Mouse (Mus musculus) layer of hippocampus, adult 2 months (tissue): Measurements from ENCODE around the gene Insl6. TPM values are rescaled to one million over a fixed set of nuclear protein-coding genes. Genes with fewer than 3 reads are reported as not detected.

Source experiments
- DNase-seq, 2 experiments: peaks; one replicate each; pipeline ENCODE4 v3.0.0; 2022; ENCODE audit warnings: low spot score in 2 of 2
- H3K27ac ChIP-seq: fragments of 200-600 bp; 2 replicates; pipeline ENCODE4 v1.8.1; 2022
- H3K4me3 ChIP-seq: fragments of 200-600 bp; 2 replicates; pipeline ENCODE4 v1.8.1; 2022; ENCODE audit warnings: mild to moderate bottlenecking
- CTCF ChIP-seq: fragments of 200-600 bp; conservative IDR thresholded peaks from 2 replicates; pipeline ENCODE4 v1.8.1; 2022; ENCODE audit warnings: antibody characterized with exemption, mild to moderate bottlenecking, moderate library complexity
- total RNA-seq, 2 experiments: library from RNA; stranded (reverse); gene quantifications; 2 replicates each; pipeline ENCODE4 v1.2.3; 2021

Gene Insl6
- total RNA-seq, 2 experiments from 2014 or later, result 0.74 to 1.3 TPM

- TF ChIP-seq CTCF, result no peak
- Histone ChIP-seq H3K4me3 (no peak overlapping the region), H3K27ac (no peak overlapping the region)
These were observed 17.1 kb upstream of the Insl6 start for GRCm38 (mm10) chr19:29342281-29342680.

DNA sequence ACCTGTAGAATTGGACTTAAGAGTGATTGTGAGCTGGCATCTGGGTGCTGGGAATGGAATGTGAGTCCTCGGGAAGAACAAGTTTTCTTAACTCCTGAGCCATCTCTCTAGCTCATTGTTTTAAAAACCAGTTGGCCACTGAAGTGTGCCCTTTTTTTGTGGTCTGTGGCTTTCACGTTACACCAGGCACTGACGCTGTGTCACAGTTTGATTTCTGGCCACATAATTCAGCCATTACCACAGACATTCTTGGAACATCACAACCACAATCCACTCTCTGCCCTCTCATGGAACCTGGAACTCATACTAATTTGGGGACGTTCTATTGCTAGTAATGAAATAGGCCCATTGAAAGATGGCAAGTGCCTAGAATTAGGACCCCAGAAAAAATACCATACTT lies 15.9 kb upstream of the Insl6 start:
- no peak overlapping the region for H3K4me3 ChIP-seq
- no peak for TF ChIP-seq CTCF
- DNase-seq, result no peak
- no peak overlapping the region for H3K27ac ChIP-seq

More at GRCm38 (mm10) chr19:29342281-29342680, 17.1 kb upstream of the Insl6 start:
- no peak for DNase-seq

GRCm38 (mm10) chr19:29336624-29337023 lies 11.5 kb upstream of the Insl6 start:
- peak; percentile 41 for TF ChIP-seq CTCF
- no peak overlapping the region for H3K4me3 ChIP-seq
- DNase-seq, result no peak
- H3K27ac ChIP-seq, result no peak overlapping the region

DNA sequence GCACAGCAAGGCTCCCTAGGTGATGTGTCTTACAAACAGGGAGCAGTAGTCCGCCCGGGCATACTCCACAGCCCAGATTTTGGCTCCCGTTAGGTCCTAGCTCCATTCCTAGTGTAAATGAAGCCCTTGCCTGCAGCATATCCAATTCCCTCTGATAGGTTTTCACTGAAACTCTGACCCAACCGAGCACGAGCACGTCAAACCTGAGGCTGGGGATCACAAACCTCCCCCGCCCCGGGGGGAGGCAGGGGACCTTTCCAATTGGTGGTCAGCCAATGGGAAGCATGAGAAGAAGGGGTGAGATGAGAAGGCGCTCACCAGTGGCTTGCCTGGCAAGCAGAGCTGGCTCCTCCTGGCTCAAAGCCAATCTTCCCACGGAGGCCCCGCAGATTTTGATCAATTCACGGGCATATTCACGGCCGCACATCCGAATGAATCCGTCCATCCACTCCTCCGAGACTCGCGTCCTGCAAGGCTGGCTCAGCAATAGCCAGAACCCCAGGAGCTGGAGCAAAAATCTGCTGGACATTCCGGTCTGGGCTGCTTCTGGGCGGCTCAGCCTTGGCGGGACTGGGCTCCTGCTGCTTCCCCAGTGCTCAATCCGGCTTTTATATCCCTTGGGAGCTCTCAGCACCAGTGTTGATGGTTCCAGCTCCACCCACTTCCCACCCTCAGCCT lies 9.1 kb upstream of the Insl6 start, which contains the start of gene Rln1:
Gene Rln1 (minus strand): TSS at position 603 of the 678 bp plus-strand sequence.
- Histone ChIP-seq H3K4me3 (peak within 1 kb of the TSS; percentile 54), H3K27ac (no peak within 1 kb of the TSS)
- no peak for DNase-seq
- no peak for TF ChIP-seq CTCF

DNA sequence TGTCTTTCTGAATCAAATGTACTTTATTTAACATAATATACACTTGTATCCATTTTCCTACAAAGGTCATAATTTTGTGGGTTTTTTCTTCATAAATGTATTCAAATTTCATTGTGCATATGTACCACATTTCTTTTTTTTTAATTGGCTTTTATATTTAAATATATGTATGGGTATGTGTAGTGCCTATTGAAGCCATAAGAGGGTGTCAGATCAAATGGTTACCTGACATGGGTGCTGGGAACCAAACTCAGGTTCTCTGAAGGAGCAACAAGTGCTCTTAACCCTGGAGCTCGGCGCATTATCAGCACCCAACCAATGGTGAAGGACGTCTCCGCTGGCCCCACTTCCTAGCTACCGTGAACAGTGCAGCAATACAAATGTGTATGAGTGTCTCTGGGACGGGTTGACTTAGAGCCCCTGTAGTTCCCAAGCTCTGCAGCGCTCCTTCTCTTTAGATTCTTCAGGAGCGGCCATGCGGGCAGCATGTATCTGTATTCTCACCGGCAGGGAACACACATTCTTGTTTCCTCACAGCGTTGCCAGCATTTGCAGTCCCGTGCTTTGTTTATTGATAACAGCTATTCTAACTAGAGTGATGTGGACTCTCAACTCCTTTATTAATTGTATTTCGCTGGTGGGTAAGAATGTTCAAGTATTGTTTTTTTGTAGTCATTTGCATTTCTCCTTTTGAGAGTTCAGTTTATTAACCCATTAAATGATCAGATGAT lies 1.8 kb upstream of the Insl6 start:
- no peak for DNase-seq
- no peak overlapping the region for H3K4me3 ChIP-seq
- no peak for TF ChIP-seq CTCF
- H3K27ac ChIP-seq, result no peak overlapping the region

DNA sequence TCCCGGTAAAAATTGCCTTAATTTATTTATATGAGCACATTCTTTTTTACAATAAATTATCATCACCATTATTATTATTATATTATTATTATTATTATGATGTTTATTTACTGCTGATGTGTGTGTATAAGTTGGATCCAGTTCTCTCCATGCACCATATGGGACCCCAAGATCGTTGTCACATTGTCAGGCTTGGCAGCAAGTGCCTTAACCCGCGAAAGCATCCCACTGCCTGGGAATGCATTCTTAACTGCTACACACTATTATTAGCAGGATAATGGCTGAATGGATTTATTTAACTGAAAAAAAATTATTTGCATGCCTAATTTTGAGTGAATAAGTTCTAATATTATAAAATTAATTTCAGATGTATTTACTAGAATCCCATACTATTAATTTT lies 1.2 kb upstream of the Insl6 start:
- no peak for TF ChIP-seq CTCF
- no peak for DNase-seq
- Histone ChIP-seq H3K27ac (no peak overlapping the region), H3K4me3 (no peak overlapping the region)

GRCm38 (mm10) chr19:29325852-29326180 lies 660 bp upstream of the Insl6 start:
- no peak overlapping the region for H3K27ac ChIP-seq
- no peak for TF ChIP-seq CTCF
- DNase-seq, result no peak
- no peak overlapping the region; the same call in 1 of the 2 replicates for H3K4me3 ChIP-seq

- H3K4me3 ChIP-seq, result no peak overlapping the region
These were observed 1.6 kb downstream of the Insl6 start for GRCm38 (mm10) chr19:29323416-29324049.

GRCm38 (mm10) chr19:29312661-29313060 lies 12.5 kb downstream of the Insl6 start:
- DNase-seq, result no peak
- TF ChIP-seq CTCF, result no peak
- Histone ChIP-seq H3K4me3 (no peak overlapping the region), H3K27ac (peak overlapping the region; percentile 36; the same call in 1 of the 2 replicates)

More at GRCm38 (mm10) chr19:29323416-29324049, 1.6 kb downstream of the Insl6 start:
- H3K27ac ChIP-seq, result no peak overlapping the region
- no peak for DNase-seq
- no peak for TF ChIP-seq CTCF

DNA sequence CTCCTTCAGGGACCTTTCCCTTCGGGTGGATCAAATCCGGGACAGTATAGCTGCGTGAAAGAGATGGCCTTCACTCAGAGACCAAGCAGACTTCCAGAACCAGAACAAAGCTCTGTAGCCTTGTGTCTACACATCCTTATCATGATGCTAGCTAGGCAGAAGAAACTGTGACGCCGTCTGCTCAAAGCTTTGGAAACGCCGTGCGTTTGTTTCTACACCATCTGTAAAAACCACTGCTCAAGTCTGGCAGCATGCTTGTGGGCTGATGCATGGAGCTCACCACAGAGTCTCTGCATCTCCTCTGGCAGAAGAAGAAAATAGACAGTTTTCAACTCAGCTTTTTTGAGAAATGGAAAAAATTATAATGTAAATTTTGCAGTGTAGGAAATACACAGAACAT lies 13.4 kb downstream of the Insl6 start:
- DNase-seq, result peak in 1 of 2 experiments; percentile 54
- no peak overlapping the region for H3K4me3 ChIP-seq
- H3K27ac ChIP-seq, result peak overlapping the region; percentile 36
- no peak for TF ChIP-seq CTCF

DNA sequence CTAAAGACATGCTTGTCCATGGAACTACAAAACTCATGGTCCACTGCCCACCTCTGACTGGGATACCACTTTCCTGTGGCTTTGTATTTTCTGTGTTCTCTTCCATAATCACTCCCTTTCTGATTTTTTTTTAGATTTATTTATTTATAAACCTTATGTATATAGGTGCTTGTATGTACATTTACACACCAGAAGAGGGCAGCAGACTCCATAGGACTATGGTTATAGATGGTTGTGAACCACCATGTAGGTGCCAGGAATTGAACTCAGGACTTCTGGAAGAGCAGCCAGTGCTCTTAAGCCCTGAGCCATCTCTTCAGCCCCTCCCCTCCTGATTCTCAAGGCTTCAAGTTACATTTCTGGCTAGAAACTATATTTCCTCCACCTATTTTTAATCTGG lies 16.3 kb downstream of the Insl6 start:
- no peak for DNase-seq
- Histone ChIP-seq H3K4me3 (no peak overlapping the region), H3K27ac (no peak overlapping the region)
- peak; percentile 57 for TF ChIP-seq CTCF

GRCm38 (mm10) chr19:29302119-29302518 lies 23.0 kb downstream of the Insl6 start:
- no peak for TF ChIP-seq CTCF
- DNase-seq, result no peak
- H3K27ac ChIP-seq, result no peak overlapping the region
- no peak overlapping the region for H3K4me3 ChIP-seq

GRCm38 (mm10) chr19:29300919-29301318 lies 24.2 kb downstream of the Insl6 start:
- no peak for TF ChIP-seq CTCF
- DNase-seq, result no peak
- Histone ChIP-seq H3K4me3 (no peak overlapping the region), H3K27ac (no peak overlapping the region)
